Mouse (Mus musculus) embryonic fibroblast, embryonic 13.5 days (primary cell): ENCODE data around the gene Nlrp1b.

Experiments
- CTCF ChIP-seq: IDR thresholded peaks from 2 replicates; pipeline ENCODE4 v1.5.1; 2011; ENCODE audit warnings: mild to moderate bottlenecking, control low read depth, low read length, moderate library complexity, borderline replicate concordance; ENCODE audit not compliant: insufficient read depth
- POLR2A ChIP-seq: IDR thresholded peaks from 2 replicates; pipeline ENCODE4 v1.6.1; 2011; ENCODE audit warnings: low read depth, mild to moderate bottlenecking, control low read depth, low read length, moderate library complexity

DNA sequence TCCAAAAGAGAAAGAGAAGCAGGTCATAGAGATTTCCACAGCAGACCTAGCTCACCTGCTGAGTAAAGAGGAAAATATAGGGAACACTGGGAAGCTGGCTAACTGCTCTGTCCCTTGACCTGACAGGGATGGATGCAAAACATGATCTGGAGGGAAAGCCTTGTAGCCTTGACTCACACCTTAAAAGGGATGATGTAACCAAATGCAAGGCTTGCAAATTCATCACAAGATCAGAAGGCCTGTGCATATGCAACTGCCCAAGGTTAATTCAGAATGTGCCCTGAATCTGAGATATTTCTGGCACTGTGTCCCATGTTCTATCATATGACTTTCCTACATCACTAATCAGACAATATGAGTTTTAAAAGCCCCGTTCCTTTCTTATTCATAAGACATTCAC is 75.3 kb downstream of the Nlrp1b start:
- TF ChIP-seq CTCF (no peak), POLR2A (no peak)
